Mouse (Mus musculus) heart, embryonic 14.5 days (tissue): Measurements from ENCODE around the gene Gpn2. TPM values are rescaled to one million over a fixed set of nuclear protein-coding genes. Genes with fewer than 3 reads are reported as not detected.

ENCODE experiments used
- ATAC-seq: fragments of 200-750 bp; cut with Nextera tagmentation; 2 replicates; pipeline ENCODE4 v1.8.0; 2017; ENCODE audit warnings: low read depth, moderate TSS enrichment; ENCODE audit not compliant: insufficient number of reproducible peaks, insufficient read depth, low FRiP score
- H3K27ac ChIP-seq, 2 experiments: fragments of 200-500 bp in 1 of 2; fragments of 300-500 bp in 1 of 2; sonication (generic) in 1 of 2; replicated peaks in 1 of 2; 2 replicates each; pipeline ENCODE4 v1.5.1; 2012 to 2014; ENCODE audit warnings: low read depth in 2 of 2, low read length in 2 of 2, control low read depth in 1 of 2, mild to moderate bottlenecking in 1 of 2, mixed read lengths in 1 of 2; ENCODE audit not compliant: control insufficient read depth in 1 of 2, insufficient read depth in 1 of 2
- H3K27me3 ChIP-seq: fragments of 300-500 bp; sonication (generic); 2 replicates; pipeline ENCODE4 v1.6.1; 2014; ENCODE audit warnings: mild to moderate bottlenecking, low read length, control low read depth; ENCODE audit not compliant: control insufficient read depth, insufficient read depth
- H3K36me3 ChIP-seq: fragments of 300-500 bp; sonication (generic); 2 replicates; pipeline ENCODE4 v1.6.1; 2014; ENCODE audit warnings: mild to moderate bottlenecking, control low read depth, low read length, mixed read lengths; ENCODE audit not compliant: control insufficient read depth, insufficient read depth
- H3K4me1 ChIP-seq, 2 experiments: fragments of 200-500 bp in 1 of 2; fragments of 300-500 bp in 1 of 2; sonication (generic) in 1 of 2; 2 replicates each; pipeline ENCODE4 v1.6.1; 2012 to 2014; ENCODE audit warnings: low read length in 2 of 2, control low read depth in 1 of 2, mixed read lengths in 1 of 2; ENCODE audit not compliant: control insufficient read depth in 2 of 2, insufficient read depth in 2 of 2
- H3K4me2 ChIP-seq: fragments of 300-500 bp; sonication (generic); 2 replicates; pipeline ENCODE4 v1.6.1; 2014; ENCODE audit warnings: mild to moderate bottlenecking, low read length
- H3K4me3 ChIP-seq, 2 experiments: fragments of 200-500 bp in 1 of 2; fragments of 300-500 bp in 1 of 2; sonication (generic) in 1 of 2; 2 replicates each; pipeline ENCODE4 v1.5.1; 2012 to 2014; ENCODE audit warnings: low read length in 2 of 2, mild to moderate bottlenecking in 2 of 2, control low read depth in 1 of 2, low read depth in 1 of 2, moderate library complexity in 1 of 2; ENCODE audit not compliant: control insufficient read depth in 1 of 2, insufficient read depth in 1 of 2
- H3K9ac ChIP-seq: fragments of 300-500 bp; sonication (generic); 2 replicates; pipeline ENCODE4 v1.6.1; 2014; ENCODE audit warnings: mild to moderate bottlenecking, low read length
- H3K9me3 ChIP-seq: fragments of 300-500 bp; sonication (generic); 2 replicates; pipeline ENCODE4 v1.6.1; 2016; ENCODE audit warnings: low read length, control low read depth; ENCODE audit not compliant: control insufficient read depth
- WGBS: fragments of 180-500 bp; shearing (Covaris S2); extraction: QIAGEN DNeasy Blood & Tissue Kit; methylation state at CpG from one replicate; pipeline ENCODE4 v1.1.7; 2014; 5-methylcytosine and 5-hydroxymethylcytosine counted together
- polyA plus RNA-seq: library from polyadenylated mRNA; unstranded; fragments of >200 nt; fragmentation: Nextera tagmentation; extraction: Ambion mirVana; gene quantifications from 2 replicates; pipeline ENCODE4 v1.2.1, GENCODE M21; 2014

The Gpn2 gene
- polyA plus RNA-seq, 1 experiment from 2014 or later, result 12.5 TPM

- WGBS, result 88% methylated on average over 8 of the region's 8 CpGs
- no peaks in the 10 kb centered on the region for H3K9me3 ChIP-seq
- H3K27me3 ChIP-seq, result no peaks in the 10 kb centered on the region
- H3K4me1 ChIP-seq, result peaks cover 11 to 23% of the 10 kb centered on the region in 2 experiments
- peaks cover 13% of the 10 kb centered on the region for H3K36me3 ChIP-seq
- no peak overlapping the region for H3K9ac ChIP-seq
- H3K4me3 ChIP-seq, result no peak overlapping the region
- no peak overlapping the region for H3K27ac ChIP-seq
- H3K4me2 ChIP-seq, result no peak overlapping the region
- no peak for ATAC-seq
These were observed 46.3 kb downstream of the Gpn2 start for GRCm38 (mm10) chr4:133630326-133630920.

GRCm38 (mm10) chr4:133631071-133631768, 47.1 kb downstream of the Gpn2 start:
- Histone ChIP-seq H3K4me1 (peaks cover 10 to 21% of the 10 kb centered on the region in 2 experiments), H3K4me3 (no peak overlapping the region), H3K27me3 (no peaks in the 10 kb centered on the region), H3K27ac (no peak overlapping the region), H3K36me3 (peaks cover 10% of the 10 kb centered on the region), H3K4me2 (peak overlapping the region; percentile 96; the same call in 1 of the 2 replicates), H3K9ac (no peak overlapping the region), H3K9me3 (no peaks in the 10 kb centered on the region)
- WGBS, result 72% methylated on average over 14 of the region's 14 CpGs
- no peak for ATAC-seq

- peak overlapping the region; percentile 78 to 82 for H3K4me3 ChIP-seq
- 54% methylated on average over 9 of the region's 9 CpGs for WGBS
- peak overlapping the region; percentile 93 for H3K9ac ChIP-seq
- H3K4me2 ChIP-seq, result peak overlapping the region; percentile 96
- ATAC-seq, result no peak
- no peaks in the 10 kb centered on the region for H3K9me3 ChIP-seq
- peaks cover 10 to 20% of the 10 kb centered on the region in 2 experiments for H3K4me1 ChIP-seq
- peaks cover 4% of the 10 kb centered on the region for H3K36me3 ChIP-seq
- no peaks in the 10 kb centered on the region for H3K27me3 ChIP-seq
- no peak overlapping the region for H3K27ac ChIP-seq
These were observed 47.7 kb downstream of the Gpn2 start for GRCm38 (mm10) chr4:133631769-133632411.

GRCm38 (mm10) chr4:133632483-133633327, 48.5 kb downstream of the Gpn2 start:
- H3K9me3 ChIP-seq, result no peaks in the 10 kb centered on the region
- peaks cover 10 to 20% of the 10 kb centered on the region in 2 experiments for H3K4me1 ChIP-seq
- H3K27ac ChIP-seq, result peak overlapping the region in 1 of 2 experiments; percentile 75; a peak in 3 of 4 replicates
- 3% methylated on average over 65 of the region's 69 CpGs for WGBS
- no peaks in the 10 kb centered on the region for H3K27me3 ChIP-seq
- peak overlapping the region; percentile 93 for H3K9ac ChIP-seq
- ATAC-seq, result no peak
- peak overlapping the region; percentile 78 to 82 for H3K4me3 ChIP-seq
- H3K4me2 ChIP-seq, result peak overlapping the region; percentile 96
- H3K36me3 ChIP-seq, result no peaks in the 10 kb centered on the region

- peak; percentile 72 for ATAC-seq
- H3K9me3 ChIP-seq, result no peaks in the 10 kb centered on the region
- 9% methylated on average over 30 of the region's 47 CpGs for WGBS
- H3K9ac ChIP-seq, result peak overlapping the region; percentile 93
- H3K4me2 ChIP-seq, result peak overlapping the region; percentile 96
- H3K4me1 ChIP-seq, result peaks cover 10 to 20% of the 10 kb centered on the region in 2 experiments
- H3K27ac ChIP-seq, result peak overlapping the region in 1 of 2 experiments; percentile 75; a peak in 3 of 4 replicates
- H3K27me3 ChIP-seq, result no peaks in the 10 kb centered on the region
- H3K36me3 ChIP-seq, result no peaks in the 10 kb centered on the region
- H3K4me3 ChIP-seq, result peak overlapping the region; percentile 78 to 82
These were observed 49.3 kb downstream of the Gpn2 start for GRCm38 (mm10) chr4:133633332-133634042.

GRCm38 (mm10) chr4:133634043-133634410, 49.9 kb downstream of the Gpn2 start:
- H3K36me3 ChIP-seq, result no peaks in the 10 kb centered on the region
- H3K27me3 ChIP-seq, result no peaks in the 10 kb centered on the region
- WGBS, result 72% methylated on average over 5 of the region's 5 CpGs
- no peak overlapping the region; the same call in 1 of the 2 replicates for H3K4me2 ChIP-seq
- H3K4me3 ChIP-seq, result no peak overlapping the region
- no peak for ATAC-seq
- H3K27ac ChIP-seq, result no peak overlapping the region
- H3K9ac ChIP-seq, result no peak overlapping the region
- H3K4me1 ChIP-seq, result peaks cover 10 to 20% of the 10 kb centered on the region in 2 experiments
- no peaks in the 10 kb centered on the region for H3K9me3 ChIP-seq
